Mouse (Mus musculus) heart, embryonic 15.5 days (tissue): ENCODE measurements around the gene Fyb2. TPM values are rescaled to one million over a fixed set of nuclear protein-coding genes. Genes with fewer than 3 reads are reported as not detected.

Experiments used
- ATAC-seq: fragments of 200-750 bp; cut with Nextera tagmentation; replicated peaks from 2 replicates; pipeline ENCODE4 v1.8.0; 2017; ENCODE audit warnings: low read depth, moderate TSS enrichment; ENCODE audit not compliant: insufficient number of reproducible peaks, insufficient read depth, low FRiP score
- H3K27ac ChIP-seq: fragments of 300-500 bp; sonication (generic); 2 replicates; pipeline ENCODE4 v1.5.1; 2015; ENCODE audit warnings: mild to moderate bottlenecking, inconsistent platforms
- H3K27me3 ChIP-seq: fragments of 300-500 bp; sonication (generic); 2 replicates; pipeline ENCODE4 v1.6.1; 2015; ENCODE audit warnings: inconsistent platforms
- H3K36me3 ChIP-seq: fragments of 300-500 bp; sonication (generic); 2 replicates; pipeline ENCODE4 v1.6.1; 2015; ENCODE audit warnings: mild to moderate bottlenecking, inconsistent platforms
- H3K4me1 ChIP-seq: fragments of 300-500 bp; sonication (generic); replicated peaks from 2 replicates; pipeline ENCODE4 v1.6.1; 2015; ENCODE audit warnings: inconsistent platforms
- H3K4me2 ChIP-seq: fragments of 300-500 bp; sonication (generic); 2 replicates; pipeline ENCODE4 v1.6.1; 2015; ENCODE audit warnings: inconsistent platforms, mild to moderate bottlenecking, moderate library complexity
- H3K4me3 ChIP-seq: fragments of 300-500 bp; sonication (generic); 2 replicates; pipeline ENCODE4 v1.5.1; 2015; ENCODE audit warnings: mild to moderate bottlenecking, inconsistent platforms
- H3K9ac ChIP-seq: fragments of 300-500 bp; sonication (generic); 2 replicates; pipeline ENCODE4 v1.6.1; 2015; ENCODE audit warnings: mild to moderate bottlenecking, inconsistent platforms
- H3K9me3 ChIP-seq: fragments of 300-500 bp; sonication (generic); replicated peaks from 2 replicates; pipeline ENCODE4 v1.6.1; 2016; ENCODE audit warnings: inconsistent platforms
- WGBS: fragments of 180-500 bp; shearing (Covaris S2); methylation state at CpG from one replicate; pipeline ENCODE4 v1.1.7; 2015; ENCODE audit warnings: mixed read lengths; 5-methylcytosine and 5-hydroxymethylcytosine counted together
- polyA plus RNA-seq: library from polyadenylated mRNA; unstranded; fragments of >200 nt; fragmentation: Nextera tagmentation; extraction: Ambion mirVana; gene quantifications from 2 replicates; pipeline ENCODE4 v1.2.1, GENCODE M21; 2015

Fyb2 gene
- 0.14 and 0.55 TPM in 2 replicates for polyA plus RNA-seq

GRCm38 (mm10) chr4:104913291-104914129 lies at the start of gene Fyb2:
TSS of gene Fyb2 (plus strand) at chr4:104913456.
- Histone ChIP-seq H3K9ac (no peak within 1 kb of the TSS), H3K4me3 (peak within 1 kb of the TSS; percentile 38), H3K27ac (no peak within 1 kb of the TSS), H3K36me3 (no peaks in the 10 kb centered on the region), H3K27me3 (peaks cover 5% of the 10 kb centered on the region; the same call in 1 of the 2 replicates), H3K4me1 (peaks cover 3% of the 10 kb centered on the region; the same call in 1 of the 2 replicates), H3K4me2 (peak within 1 kb of the TSS; percentile 57), H3K9me3 (no peaks in the 10 kb centered on the region)
- 22% methylated on average over 23 of the region's 23 CpGs for WGBS
- ATAC-seq, result no peak

- no peak overlapping the region for H3K9ac ChIP-seq
- ATAC-seq, result no peak
- no peaks in the 10 kb centered on the region for H3K9me3 ChIP-seq
- no peak overlapping the region for H3K4me2 ChIP-seq
- H3K4me1 ChIP-seq, result no peaks in the 10 kb centered on the region; the same call in 1 of the 2 replicates
- 85% methylated on average over 1 of the region's 1 CpGs for WGBS
- no peaks in the 10 kb centered on the region for H3K36me3 ChIP-seq
- no peaks in the 10 kb centered on the region for H3K27me3 ChIP-seq
- H3K4me3 ChIP-seq, result no peak overlapping the region
- H3K27ac ChIP-seq, result no peak overlapping the region
These were observed 48.9 kb upstream of the Fyb2 start for GRCm38 (mm10) chr4:104864397-104864796.

- Histone ChIP-seq H3K36me3 (no peaks in the 10 kb centered on the region), H3K27me3 (no peaks in the 10 kb centered on the region), H3K4me1 (no peaks in the 10 kb centered on the region; the same call in 1 of the 2 replicates), H3K27ac (no peak overlapping the region), H3K9me3 (no peaks in the 10 kb centered on the region), H3K4me3 (no peak overlapping the region), H3K4me2 (no peak overlapping the region), H3K9ac (no peak overlapping the region)
- no peak for ATAC-seq
These were observed 43.7 kb upstream of the Fyb2 start for GRCm38 (mm10) chr4:104869581-104869980.

DNA sequence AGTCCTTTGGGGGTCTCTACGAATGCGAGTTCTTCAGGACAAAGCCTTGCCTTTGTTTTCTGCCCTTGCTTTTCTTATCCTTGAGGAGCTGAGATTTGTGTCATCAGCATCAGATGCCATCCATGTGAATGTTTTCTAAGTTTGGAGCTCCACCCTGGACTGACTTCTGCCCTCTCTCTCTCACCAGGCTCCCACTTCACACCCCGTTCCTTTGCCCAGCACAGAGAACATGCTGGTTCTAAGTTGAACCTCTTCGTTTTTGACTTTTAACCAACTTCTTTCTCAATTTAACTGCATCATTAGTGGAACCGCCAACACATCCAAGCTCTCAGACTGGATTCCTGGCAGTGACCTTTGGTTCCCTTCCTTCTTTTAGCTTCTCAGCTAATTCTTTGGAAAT lies 43.1 kb upstream of the Fyb2 start:
- H3K9me3 ChIP-seq, result no peaks in the 10 kb centered on the region
- no peaks in the 10 kb centered on the region for H3K36me3 ChIP-seq
- no peaks in the 10 kb centered on the region for H3K27me3 ChIP-seq
- H3K4me1 ChIP-seq, result no peaks in the 10 kb centered on the region; the same call in 1 of the 2 replicates
- H3K4me2 ChIP-seq, result no peak overlapping the region
- WGBS, result 80% methylated on average over 5 of the region's 5 CpGs
- H3K27ac ChIP-seq, result no peak overlapping the region
- ATAC-seq, result no peak
- H3K9ac ChIP-seq, result no peak overlapping the region
- no peak overlapping the region for H3K4me3 ChIP-seq

GRCm38 (mm10) chr4:104875832-104876231 lies 37.4 kb upstream of the Fyb2 start:
- no peak overlapping the region for H3K27ac ChIP-seq
- H3K4me3 ChIP-seq, result no peak overlapping the region
- no peaks in the 10 kb centered on the region for H3K9me3 ChIP-seq
- no peak overlapping the region for H3K9ac ChIP-seq
- no peak for ATAC-seq
- H3K4me1 ChIP-seq, result no peaks in the 10 kb centered on the region
- H3K36me3 ChIP-seq, result no peaks in the 10 kb centered on the region
- no peaks in the 10 kb centered on the region for H3K27me3 ChIP-seq
- 69% methylated on average over 4 of the region's 4 CpGs for WGBS
- no peak overlapping the region for H3K4me2 ChIP-seq

- ATAC-seq, result no peak
- Histone ChIP-seq H3K27me3 (no peaks in the 10 kb centered on the region), H3K9me3 (no peaks in the 10 kb centered on the region), H3K27ac (no peak within 1 kb of the TSS), H3K36me3 (no peaks in the 10 kb centered on the region), H3K4me2 (no peak within 1 kb of the TSS), H3K9ac (no peak within 1 kb of the TSS), H3K4me3 (no peak within 1 kb of the TSS), H3K4me1 (no peaks in the 10 kb centered on the region)
- WGBS, result 75% methylated on average over 3 of the region's 3 CpGs
These were observed 36.9 kb upstream of the Fyb2 start, which contains the start of gene C8a for GRCm38 (mm10) chr4:104876323-104876722. TSS of gene C8a (minus strand) at chr4:104876398.

- H3K9me3 ChIP-seq, result no peaks in the 10 kb centered on the region
- no peak overlapping the region for H3K4me3 ChIP-seq
- no peak overlapping the region for H3K4me2 ChIP-seq
- no peak overlapping the region for H3K27ac ChIP-seq
- no peak overlapping the region for H3K9ac ChIP-seq
- peaks cover 5% of the 10 kb centered on the region for H3K4me1 ChIP-seq
- H3K27me3 ChIP-seq, result 0 out of 2 replicates have a peak, but pooled peaks cover 7% of the 10 kb centered on the region
- no peak for ATAC-seq
- WGBS, result 79% methylated on average over 9 of the region's 9 CpGs
- no peaks in the 10 kb centered on the region for H3K36me3 ChIP-seq
These were observed 25.8 kb upstream of the Fyb2 start for GRCm38 (mm10) chr4:104887486-104887885.

DNA sequence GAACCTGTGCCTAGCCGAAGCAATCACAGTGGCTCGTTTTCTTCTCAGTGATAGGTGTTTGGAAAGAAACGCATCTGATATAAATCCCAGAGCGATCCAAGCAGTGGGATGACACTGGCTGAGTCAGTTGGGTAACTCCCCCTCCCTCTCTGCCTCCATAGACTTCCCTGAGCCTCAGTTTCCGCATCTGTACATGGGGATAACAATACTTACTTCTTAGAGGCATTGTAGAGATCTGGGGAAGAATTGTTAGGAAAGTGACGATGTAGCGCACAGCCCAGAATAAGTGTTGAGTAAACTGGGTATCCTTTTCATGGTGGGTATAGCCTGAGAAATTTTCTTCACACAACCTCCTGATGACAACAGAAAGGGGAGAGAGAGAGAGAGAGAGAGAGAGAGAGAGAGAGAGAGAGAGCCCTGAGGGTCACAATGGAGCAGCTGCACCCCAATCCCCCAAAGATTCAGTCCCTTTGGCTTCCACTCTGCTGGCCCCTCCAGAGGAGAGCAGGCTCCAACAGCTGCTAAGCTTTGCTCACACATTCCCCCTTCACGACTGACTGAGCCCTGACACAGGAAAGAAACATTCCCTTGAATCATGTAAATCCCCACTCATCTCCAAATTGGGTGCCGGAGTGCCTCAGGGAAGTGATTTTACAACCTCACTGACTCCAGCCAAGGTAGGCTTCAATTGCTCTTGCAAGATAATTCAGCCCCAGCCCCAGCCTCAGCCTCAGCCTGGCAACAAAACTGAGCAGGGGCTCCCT lies 24.6 kb upstream of the Fyb2 start:
- no peak overlapping the region for H3K4me3 ChIP-seq
- H3K27me3 ChIP-seq, result 0 out of 2 replicates have a peak, but pooled peaks cover 7% of the 10 kb centered on the region
- H3K27ac ChIP-seq, result no peak overlapping the region
- 73% methylated on average over 9 of the region's 9 CpGs for WGBS
- no peaks in the 10 kb centered on the region for H3K9me3 ChIP-seq
- ATAC-seq, result no peak
- H3K4me1 ChIP-seq, result peaks cover 5% of the 10 kb centered on the region
- H3K4me2 ChIP-seq, result no peak overlapping the region
- H3K36me3 ChIP-seq, result no peaks in the 10 kb centered on the region
- H3K9ac ChIP-seq, result no peak overlapping the region

DNA sequence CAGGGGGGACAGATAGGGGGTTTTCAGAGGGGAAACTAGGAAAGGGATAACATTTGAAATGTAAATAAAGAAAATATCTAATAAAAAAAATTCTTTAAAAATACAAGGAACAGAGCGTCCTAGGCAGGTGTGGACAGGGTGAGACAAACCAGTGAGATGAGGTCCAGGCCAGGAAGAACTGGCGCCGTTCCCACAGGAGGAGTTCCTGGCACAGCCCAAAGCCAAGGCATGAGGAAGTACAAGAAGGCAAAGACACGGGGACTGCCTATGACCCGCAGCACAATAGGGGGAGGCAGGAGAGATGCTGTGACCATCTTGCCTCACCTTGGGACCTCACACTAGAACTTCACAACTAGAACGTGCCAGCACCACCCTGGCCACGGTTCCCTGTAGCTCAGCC lies 21.5 kb upstream of the Fyb2 start:
- WGBS, result 36% methylated on average over 7 of the region's 7 CpGs
- H3K4me2 ChIP-seq, result no peak overlapping the region
- H3K4me1 ChIP-seq, result peaks cover 5% of the 10 kb centered on the region
- H3K4me3 ChIP-seq, result no peak overlapping the region
- H3K9me3 ChIP-seq, result no peaks in the 10 kb centered on the region
- no peak overlapping the region for H3K27ac ChIP-seq
- 0 out of 2 replicates have a peak, but pooled peaks cover 6% of the 10 kb centered on the region for H3K27me3 ChIP-seq
- H3K9ac ChIP-seq, result no peak overlapping the region
- ATAC-seq, result peak; percentile 76
- H3K36me3 ChIP-seq, result no peaks in the 10 kb centered on the region

- no peak overlapping the region for H3K4me3 ChIP-seq
- peaks cover 5% of the 10 kb centered on the region for H3K4me1 ChIP-seq
- H3K27ac ChIP-seq, result no peak overlapping the region
- ATAC-seq, result no peak
- no peak overlapping the region for H3K4me2 ChIP-seq
- 74% methylated on average over 5 of the region's 5 CpGs for WGBS
- no peaks in the 10 kb centered on the region for H3K9me3 ChIP-seq
- no peaks in the 10 kb centered on the region for H3K36me3 ChIP-seq
- H3K27me3 ChIP-seq, result 0 out of 2 replicates have a peak, but pooled peaks cover 3% of the 10 kb centered on the region
- H3K9ac ChIP-seq, result no peak overlapping the region
These were observed 19.7 kb upstream of the Fyb2 start for GRCm38 (mm10) chr4:104893588-104893987.

GRCm38 (mm10) chr4:104894004-104894734 lies 19.1 kb upstream of the Fyb2 start:
- no peak overlapping the region for H3K27ac ChIP-seq
- no peaks in the 10 kb centered on the region for H3K9me3 ChIP-seq
- H3K36me3 ChIP-seq, result no peaks in the 10 kb centered on the region
- ATAC-seq, result no peak
- WGBS, result 51% methylated on average over 13 of the region's 13 CpGs
- H3K4me2 ChIP-seq, result no peak overlapping the region
- H3K4me1 ChIP-seq, result peaks cover 5% of the 10 kb centered on the region
- H3K27me3 ChIP-seq, result 0 out of 2 replicates have a peak, but pooled peaks cover 3% of the 10 kb centered on the region
- no peak overlapping the region for H3K4me3 ChIP-seq
- H3K9ac ChIP-seq, result no peak overlapping the region
